Mouse (Mus musculus) brain, embryonic 14.5 days (tissue): ENCODE results near the gene Rgs7bp. TPM values are rescaled to one million over a fixed set of nuclear protein-coding genes. Genes with fewer than 3 reads are reported as not detected.
"Not testable (repeated sequence)": the region's sequence is repeated elsewhere in the genome, so short reads cannot be mapped to it uniquely, and the experiment has no call there.

Experiments used
- DNase-seq: peaks from one replicate; pipeline ENCODE4 v3.0.0-alpha.2; 2011; ENCODE audit warnings: low read depth
- CTCF ChIP-seq: fragments of 200-500 bp; IDR thresholded peaks from 2 replicates; pipeline ENCODE4 v1.5.1; 2012; ENCODE audit warnings: inconsistent platforms, mild to moderate bottlenecking, moderate library complexity, borderline replicate concordance; ENCODE audit not compliant: insufficient read depth, insufficient read length; ENCODE audit errors: extremely low read depth
- POLR2A ChIP-seq: fragments of 200-500 bp; IDR thresholded peaks from 2 replicates; pipeline ENCODE4 v1.6.1; 2012; ENCODE audit warnings: mild to moderate bottlenecking, inconsistent platforms, borderline replicate concordance; ENCODE audit not compliant: poor library complexity, insufficient read depth, insufficient read length, severe bottlenecking; ENCODE audit errors: extremely low read depth
- polyA plus RNA-seq: library from polyadenylated mRNA; depleted of rRNA; stranded (reverse); fragments of >200 nt; gene quantifications from 2 replicates; pipeline ENCODE4 v1.2.3, GENCODE M21; 2012; rRNA removed

The Rgs7bp gene
- polyA plus RNA-seq, 1 experiment = 5.0 TPM

- no peak for DNase-seq
- TF ChIP-seq POLR2A = no peak
Observed at GRCm38 (mm10) chr13:104916106-104916505, 138.6 kb downstream of the Rgs7bp start.

GRCm38 (mm10) chr13:104914288-104914895 is 140.3 kb downstream of the Rgs7bp start:
- TF ChIP-seq POLR2A (no peak), CTCF (no peak)
- DNase-seq = peak; percentile 40

- DNase-seq = not testable (repeated sequence)
Observed at GRCm38 (mm10) chr13:104911626-104912025, 143.1 kb downstream of the Rgs7bp start.

- DNase-seq = not testable (repeated sequence)
Observed at GRCm38 (mm10) chr13:104911006-104911405, 143.7 kb downstream of the Rgs7bp start.

- peak; percentile 44 for DNase-seq
- TF ChIP-seq CTCF = no peak
- no peak for TF ChIP-seq POLR2A
Observed at GRCm38 (mm10) chr13:104908691-104909090, 146.0 kb downstream of the Rgs7bp start.

Other genes starting within 250 kb of the Rgs7bp start
- gene Cwc27, start 237.8 kb downstream of the Rgs7bp start, polyA plus RNA-seq = 10.4 and 12.3 TPM in 2 replicates
- 0.41 and 0.68 TPM in 2 replicates for gene Shisal2b, start 191.0 kb downstream of the Rgs7bp start, polyA plus RNA-seq
- gene 4933425L06Rik, start 27.2 kb upstream of the Rgs7bp start, polyA plus RNA-seq = not detected in 2 replicates
- gene Rnf180, start 239.9 kb upstream of the Rgs7bp start, polyA plus RNA-seq = 18.7 and 21.7 TPM in 2 replicates